Mouse (Mus musculus) CH12.LX (cell line): ENCODE measurements around the gene Fkbp3. TPM values are rescaled to one million over a fixed set of nuclear protein-coding genes. Genes with fewer than 3 reads are reported as not detected.
A peak's percentile ranks its signal among the peaks of the same experiment; 100 is the strongest.

ENCODE experiments used
- DNase-seq: peaks from one replicate; pipeline ENCODE4 v3.0.0-alpha.2; 2013; ENCODE audit errors: extremely low read depth
- H3K27ac ChIP-seq: 2 replicates; pipeline ENCODE4 v1.5.1; 2012; ENCODE audit warnings: low read depth, mild to moderate bottlenecking, control low read depth, moderate library complexity; ENCODE audit not compliant: insufficient read depth
- H3K27me3 ChIP-seq: replicated peaks from 2 replicates; pipeline ENCODE3; 2012; ENCODE audit warnings: inconsistent platforms
- H3K36me3 ChIP-seq, 2 experiments: replicated peaks in 1 of 2; 2 replicates each; pipeline versions ENCODE3 to v1.6.1; 2012; ENCODE audit warnings: inconsistent platforms in 1 of 2, low read length in 1 of 2, mild to moderate bottlenecking in 1 of 2, mixed read lengths in 1 of 2, moderate library complexity in 1 of 2; ENCODE audit not compliant: control insufficient read depth in 1 of 2, insufficient read depth in 1 of 2
- H3K4me1 ChIP-seq, 2 experiments: 2 replicates each; pipeline ENCODE4 v1.6.1; 2012; ENCODE audit warnings: inconsistent platforms in 1 of 2, moderate library complexity in 1 of 2; ENCODE audit not compliant: insufficient read depth in 2 of 2, control insufficient read depth in 1 of 2
- H3K4me2 ChIP-seq: 2 replicates; pipeline ENCODE4 v1.6.1; 2012; ENCODE audit warnings: low read depth, mild to moderate bottlenecking, control low read depth; ENCODE audit not compliant: poor library complexity, insufficient read depth, severe bottlenecking
- H3K4me3 ChIP-seq, 3 experiments: fragments of 150-350 bp in 1 of 3; sonication (generic) in 1 of 3; replicated peaks in 1 of 3; 2 replicates each; pipeline versions ENCODE3 to v1.5.1; 2011 to 2012; ENCODE audit warnings: low read depth in 2 of 3, low read length in 2 of 3, mild to moderate bottlenecking in 2 of 3, moderate library complexity in 2 of 3, control low read depth in 1 of 3, improper control_type of control experiment in 1 of 3, inconsistent platforms in 1 of 3, mixed read lengths in 1 of 3; ENCODE audit not compliant: poor library complexity in 1 of 3
- H3K79me2 ChIP-seq: replicated peaks from 2 replicates; pipeline ENCODE4 v1.6.1; 2012; ENCODE audit warnings: mild to moderate bottlenecking, moderate library complexity; ENCODE audit not compliant: control insufficient read depth, poor library complexity, insufficient read depth, severe bottlenecking; ENCODE audit errors: extremely low read depth
- H3K9ac ChIP-seq: 2 replicates; pipeline ENCODE4 v1.6.1; 2012; ENCODE audit warnings: low read depth, mild to moderate bottlenecking, control low read depth, moderate library complexity; ENCODE audit not compliant: insufficient read depth
- H3K9me3 ChIP-seq: replicated peaks from 2 replicates; pipeline ENCODE3; 2012; ENCODE audit warnings: low read length, inconsistent platforms, mixed read lengths
- JUN ChIP-seq: IDR thresholded peaks from 2 replicates; pipeline ENCODE4 v1.6.1; 2011; ENCODE audit warnings: low read depth, mild to moderate bottlenecking, low read length, improper control_type of control experiment, moderate library complexity; ENCODE audit not compliant: insufficient read depth
- MEF2A ChIP-seq: IDR thresholded peaks from 2 replicates; pipeline ENCODE4 v1.6.1; 2014; ENCODE audit warnings: low read depth, mild to moderate bottlenecking, inconsistent platforms, low read length, improper control_type of control experiment, borderline replicate concordance
- NRF1 ChIP-seq: IDR thresholded peaks from 2 replicates; pipeline ENCODE4 v1.6.1; 2014; ENCODE audit warnings: low read depth, mild to moderate bottlenecking, inconsistent platforms, low read length, improper control_type of control experiment, moderate library complexity
- POLR2A ChIP-seq: IDR thresholded peaks from 2 replicates; pipeline ENCODE4 v1.6.1; 2011; ENCODE audit warnings: low read depth, mild to moderate bottlenecking, improper control_type of control experiment, low read length
- RAD21 ChIP-seq: IDR thresholded peaks from 2 replicates; pipeline ENCODE4 v1.6.1; 2011; ENCODE audit warnings: low read depth, mild to moderate bottlenecking, low read length, improper control_type of control experiment, moderate library complexity
- SMC3 ChIP-seq: IDR thresholded peaks from 2 replicates; pipeline ENCODE4 v1.6.1; 2011; ENCODE audit warnings: low read depth, low read length, improper control_type of control experiment
- dilution Hi-C: fragments of 300-500 bp; cut with MboI; formaldehyde crosslinking; loops from 2 replicates; pipeline ENCODE4 v1.14.3; 2020; ENCODE audit warnings: low sequenced_read_pairs; ENCODE audit not compliant: extremely low pct_unique_long_range_greater_than_20kb, extremely low pct_ligation_motif_present
- in situ Hi-C: fragments of 300-500 bp; cut with MboI; formaldehyde crosslinking; loops from 3 replicates; pipeline ENCODE4 v1.14.3; 2019; ENCODE audit warnings: low sequenced_read_pairs, low pct_ligation_motif_present, low pct_unique_long_range_greater_than_20kb, mixed read lengths
- polyA plus RNA-seq: library from polyadenylated mRNA; unstranded; fragments of >175 nt; gene quantifications from 2 replicates; pipeline ENCODE4 v1.2.1, GENCODE M21; 2012; ENCODE audit warnings: low read depth; ENCODE audit not compliant: insufficient read length
- total RNA-seq, 2 experiments: library from RNA; depleted of rRNA; stranded (reverse); fragments of 300-350 nt in 1 of 2; fragments of >200 nt in 1 of 2; gene quantifications; 2 replicates each; pipeline ENCODE4 v1.2.3; 2012 to 2014

Gene Fkbp3
- total and polyA plus RNA-seq, 3 experiments = 265 to 518 (median 350) TPM

GRCm38 (mm10) chr12:65066234-65066633 lies 7.6 kb downstream of the Fkbp3 start:
- DNase-seq = no peak
- Histone ChIP-seq H3K27me3 (no peaks in the 10 kb centered on the region), H3K4me2 (no peak overlapping the region), H3K4me1 (peaks cover 0 to 25% of the 10 kb centered on the region in 2 experiments; a peak in 1 of 4 replicates), H3K79me2 (peaks cover 9% of the 10 kb centered on the region), H3K27ac (no peak overlapping the region), H3K9ac (no peak overlapping the region), H3K36me3 (peaks cover 28 to 72% of the 10 kb centered on the region in 2 experiments), H3K4me3 (no peak overlapping the region), H3K9me3 (no peaks in the 10 kb centered on the region)
- in situ Hi-C loops (loop anchor here (10.0 kb wide), 1 partner anchor 101 kb away; the partner anchor contains the start of genes Klhl28 and Togaram1), dilution Hi-C loops (no loop called here)
- TF ChIP-seq SMC3 (no peak), NRF1 (no peak)

DNA sequence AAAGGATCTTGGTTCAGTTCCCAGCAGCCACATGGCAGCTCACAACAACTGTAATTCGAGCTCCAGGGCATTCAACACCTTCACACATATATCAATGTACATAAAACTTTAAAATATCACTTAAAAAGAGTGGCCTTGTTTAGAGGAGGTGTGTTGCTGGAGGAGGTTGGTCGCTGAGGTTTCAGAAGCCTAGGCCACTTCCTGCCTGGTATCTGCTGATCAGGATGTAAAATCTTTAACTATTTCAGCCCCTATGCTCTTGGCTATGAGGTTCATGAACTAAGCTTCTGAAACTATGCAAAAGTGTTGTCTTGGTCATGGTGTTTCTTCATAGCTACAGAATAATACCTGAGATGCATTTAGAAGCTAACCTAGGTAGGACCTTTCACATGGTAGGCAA lies 8.6 kb downstream of the Fkbp3 start:
- H3K9me3 ChIP-seq = no peaks in the 10 kb centered on the region
- dilution Hi-C loops = no loop called here
- H3K4me2 ChIP-seq = no peak overlapping the region
- no peak overlapping the region; the same call in 1 of the 2 replicates for H3K27ac ChIP-seq
- no peaks in the 10 kb centered on the region for H3K27me3 ChIP-seq
- peaks cover 0 to 22% of the 10 kb centered on the region in 2 experiments; a peak in 1 of 4 replicates for H3K4me1 ChIP-seq
- H3K79me2 ChIP-seq = peaks cover 3% of the 10 kb centered on the region; the same call in 1 of the 2 replicates
- no peak for TF ChIP-seq JUN
- peak; percentile 27; the same call in 1 of the 2 replicates for TF ChIP-seq POLR2A
- TF ChIP-seq, all 38 proteins: peak for 1
- DNase-seq = peak; percentile 19
- peaks cover 31 to 75% of the 10 kb centered on the region in 2 experiments for H3K36me3 ChIP-seq
- H3K4me3 ChIP-seq = no peak overlapping the region
- H3K9ac ChIP-seq = no peak overlapping the region
- in situ Hi-C loops = loop anchor here (10.0 kb wide), 1 partner anchor 100 kb away; the partner anchor contains the start of genes Klhl28 and Togaram1

GRCm38 (mm10) chr12:65061082-65061481 lies 12.7 kb downstream of the Fkbp3 start:
- no peak overlapping the region for H3K27ac ChIP-seq
- DNase-seq = peak; percentile 31
- H3K9me3 ChIP-seq = no peaks in the 10 kb centered on the region
- H3K27me3 ChIP-seq = no peaks in the 10 kb centered on the region
- TF ChIP-seq MEF2A (no peak), RAD21 (no peak)
- TF ChIP-seq, all 38 proteins: peak for 0
- Histone ChIP-seq H3K4me1 (peaks cover 0 to 14% of the 10 kb centered on the region in 2 experiments; a peak in 1 of 4 replicates), H3K4me3 (no peak overlapping the region), H3K4me2 (no peak overlapping the region), H3K79me2 (peaks cover 7% of the 10 kb centered on the region; the same call in 1 of the 2 replicates), H3K9ac (no peak overlapping the region), H3K36me3 (peaks cover 36 to 83% of the 10 kb centered on the region in 2 experiments)
- dilution Hi-C loops = no loop called here
- in situ Hi-C loops = loop anchor here (10.0 kb wide), 1 partner anchor 96 kb away; the partner anchor contains the start of genes Klhl28 and Togaram1
